Mouse (Mus musculus) neural tube, embryonic 10.5 days (tissue): Measurements from ENCODE around the gene Crat.
"Not testable (repeated sequence)": the region's sequence is repeated elsewhere in the genome, so short reads cannot be mapped to it uniquely, and the experiment has no call there.

Experiments used
- DNase-seq: peaks from one replicate; pipeline ENCODE4 v3.0.0-alpha.2; 2017; ENCODE audit warnings: low spot score; ENCODE audit errors: extremely low spot score

Gene Crat

DNA sequence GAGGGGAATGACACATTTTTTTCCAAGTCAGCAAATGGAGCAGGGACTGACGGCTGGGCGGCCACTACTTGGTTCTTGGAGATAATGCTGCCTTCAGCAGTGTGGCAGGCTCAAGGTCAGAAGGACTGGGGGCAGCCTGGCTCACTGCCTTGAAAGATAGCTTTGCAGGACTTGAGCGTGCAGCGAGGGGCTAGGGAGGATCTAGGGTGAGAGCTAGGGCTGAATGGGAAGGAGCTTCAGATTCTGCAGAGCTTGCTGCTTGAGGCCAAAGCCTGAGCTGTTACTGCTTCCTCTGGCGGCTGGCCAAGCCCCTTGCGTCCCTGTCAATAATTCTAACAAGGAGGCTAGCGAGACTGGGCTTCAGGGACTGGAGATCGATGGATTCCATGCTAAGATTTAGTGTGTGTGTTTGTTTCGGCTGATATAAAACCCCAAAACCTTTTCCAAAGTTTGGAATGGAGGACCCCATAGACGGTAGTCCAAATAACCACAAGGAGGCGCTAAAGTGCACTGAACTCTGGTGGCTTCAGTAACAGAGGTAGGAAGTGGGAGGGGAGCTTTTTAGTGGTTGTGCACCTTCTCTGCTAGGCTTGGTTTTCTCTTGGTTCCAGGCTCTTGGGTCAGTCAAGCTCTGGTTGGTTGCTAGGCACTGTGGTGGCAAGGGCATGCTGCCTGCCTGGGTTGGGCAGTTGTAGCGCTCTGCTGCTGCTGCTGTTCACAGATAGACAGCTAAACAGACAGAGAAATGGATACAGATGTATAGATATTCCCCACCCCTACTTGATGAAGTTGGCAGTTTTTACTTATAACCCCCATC is 25.3 kb upstream of the Crat start:
- peak; percentile 62 for DNase-seq

DNA sequence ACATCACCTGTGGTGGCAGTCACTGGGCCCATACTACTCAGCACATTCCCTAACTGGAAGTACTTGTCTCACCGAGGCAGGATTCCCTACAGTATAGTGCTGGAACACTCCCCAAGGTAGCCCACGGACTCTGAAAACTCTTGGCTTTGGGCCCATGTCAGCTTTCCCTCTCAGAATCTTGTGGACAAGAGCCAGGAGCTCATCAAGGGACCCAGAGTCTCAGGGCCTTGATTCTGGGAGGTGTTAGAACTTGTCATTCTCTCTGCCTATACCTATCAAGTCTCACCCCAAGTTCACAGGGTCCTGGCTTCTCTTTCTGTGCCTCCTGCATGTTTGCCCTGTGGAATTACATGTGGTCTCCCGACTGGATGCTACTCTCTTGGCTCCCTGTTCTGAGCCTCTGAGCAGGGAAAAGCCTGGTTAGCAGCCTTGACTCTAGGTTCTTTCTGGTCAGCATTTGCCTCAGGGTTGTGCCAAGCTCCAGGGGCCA is 24.6 kb upstream of the Crat start:
- DNase-seq = no peak

DNA sequence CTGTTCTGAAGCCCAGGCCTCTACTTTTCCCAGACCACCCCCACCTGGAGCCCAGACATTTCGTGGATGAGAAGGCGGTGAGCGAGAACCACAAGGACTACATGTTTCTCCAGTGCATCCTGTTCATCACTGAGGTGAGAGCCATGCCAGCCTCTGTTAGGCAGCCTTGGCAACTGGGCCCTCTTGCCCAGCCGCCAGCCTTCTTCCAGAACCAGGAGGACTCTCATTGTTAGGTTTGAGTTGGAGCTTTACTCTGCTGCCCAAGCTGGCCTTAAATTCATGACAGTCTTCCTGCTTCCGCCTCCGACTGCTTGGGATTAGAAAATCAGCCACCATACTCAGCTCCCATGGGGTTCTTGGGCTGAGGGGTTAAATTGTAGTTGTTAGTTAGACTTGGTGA is 24.0 kb upstream of the Crat start:
- no peak for DNase-seq

DNA sequence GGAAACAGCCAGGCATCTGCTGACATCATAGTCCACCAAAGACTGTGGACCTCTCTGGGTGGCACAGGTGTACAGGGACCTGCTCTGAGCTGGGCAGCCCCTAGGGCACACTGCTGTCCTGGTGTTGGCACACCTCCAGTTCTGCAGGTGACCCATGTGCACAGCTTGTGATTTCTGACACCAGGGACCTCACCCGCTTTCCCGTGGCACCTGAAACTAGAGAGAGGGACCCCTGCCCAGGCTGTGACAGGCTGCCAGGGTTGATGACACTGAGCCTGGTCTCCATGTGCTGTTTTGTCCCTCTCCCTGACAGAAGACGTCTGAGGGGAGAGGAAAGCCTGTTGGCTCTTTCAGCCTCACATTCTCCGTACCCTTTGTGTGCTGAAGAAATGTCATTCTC is 22.2 kb upstream of the Crat start:
- DNase-seq = no peak

DNA sequence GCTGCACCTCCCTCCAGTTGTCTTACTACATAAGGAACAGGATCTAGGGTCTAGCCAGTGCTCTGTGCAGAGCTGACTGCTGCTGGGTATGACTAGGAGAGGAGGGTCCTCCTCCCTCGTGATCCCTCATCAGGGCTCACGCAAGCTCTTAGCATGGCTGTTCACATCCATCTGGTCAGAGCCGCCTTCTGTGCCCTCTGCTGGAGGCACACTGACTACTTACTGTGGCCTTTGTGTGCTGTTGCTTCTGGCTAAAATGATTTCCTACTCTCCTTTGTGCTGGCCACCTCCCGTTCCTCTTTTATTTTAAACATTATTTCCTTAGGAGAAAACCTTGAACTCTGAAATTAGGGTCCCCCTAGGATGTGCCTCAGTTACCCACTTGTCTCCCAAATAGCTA is 21.2 kb upstream of the Crat start:
- DNase-seq = no peak

DNA sequence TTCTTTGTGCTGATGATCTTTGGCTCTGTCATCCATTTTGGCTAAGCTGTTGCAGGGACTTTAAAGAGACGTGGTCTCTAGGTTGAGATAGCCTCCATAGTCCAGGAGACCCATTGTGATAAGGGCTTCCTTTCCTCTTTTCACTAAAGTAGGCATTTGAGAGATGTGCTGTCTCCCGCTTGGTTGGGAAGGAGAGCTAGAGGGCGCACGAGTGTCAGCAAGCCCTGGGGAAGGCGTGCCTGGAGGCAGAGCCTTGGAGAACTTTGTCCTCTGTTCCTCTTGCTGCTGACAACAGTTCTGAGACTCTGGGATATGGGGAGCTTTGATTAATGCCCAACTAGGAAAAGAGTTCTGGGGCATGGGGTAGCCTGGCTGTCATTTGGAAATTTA is 20.5 kb upstream of the Crat start:
- no peak for DNase-seq

DNA sequence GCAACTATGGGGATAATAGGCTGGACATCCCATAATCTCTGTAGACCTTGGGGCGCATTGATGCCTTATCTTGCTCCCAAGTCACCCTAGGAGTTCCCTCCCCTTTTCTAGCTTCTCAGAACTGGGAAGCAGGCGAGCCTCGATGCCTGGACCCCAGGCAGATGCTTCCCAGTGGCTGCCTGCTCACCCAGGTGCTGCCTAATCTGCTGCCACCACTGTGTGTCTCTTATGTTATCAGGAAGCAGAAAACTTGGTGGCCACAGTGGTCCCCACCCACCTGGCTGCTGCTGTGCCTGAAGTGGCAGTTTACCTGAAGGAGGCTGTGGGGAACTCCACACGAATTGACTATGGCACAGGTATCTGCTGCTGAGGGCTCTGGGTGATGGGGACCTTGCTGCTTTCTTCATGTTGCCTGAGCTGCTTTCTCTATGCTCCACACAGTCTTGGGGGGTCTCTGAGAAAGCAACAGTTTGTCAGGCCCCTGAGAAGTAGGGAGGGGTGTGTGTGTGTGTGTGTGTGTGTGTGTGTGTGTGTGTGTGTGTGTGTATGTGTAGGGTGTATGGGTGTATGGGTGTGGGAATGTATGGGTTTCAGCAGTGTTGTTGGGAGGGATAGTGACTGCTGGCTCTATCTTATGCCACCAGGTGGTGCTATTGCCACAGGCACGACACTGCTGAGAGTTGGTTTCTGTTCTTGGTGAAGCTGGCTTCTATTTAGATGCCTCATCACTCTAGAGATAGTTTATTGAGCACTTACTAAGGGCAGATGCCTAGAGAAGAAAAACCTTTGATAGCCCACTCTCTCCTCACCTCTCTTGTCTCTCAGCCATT is 19.9 kb upstream of the Crat start:
- peak; percentile 69 for DNase-seq

DNA sequence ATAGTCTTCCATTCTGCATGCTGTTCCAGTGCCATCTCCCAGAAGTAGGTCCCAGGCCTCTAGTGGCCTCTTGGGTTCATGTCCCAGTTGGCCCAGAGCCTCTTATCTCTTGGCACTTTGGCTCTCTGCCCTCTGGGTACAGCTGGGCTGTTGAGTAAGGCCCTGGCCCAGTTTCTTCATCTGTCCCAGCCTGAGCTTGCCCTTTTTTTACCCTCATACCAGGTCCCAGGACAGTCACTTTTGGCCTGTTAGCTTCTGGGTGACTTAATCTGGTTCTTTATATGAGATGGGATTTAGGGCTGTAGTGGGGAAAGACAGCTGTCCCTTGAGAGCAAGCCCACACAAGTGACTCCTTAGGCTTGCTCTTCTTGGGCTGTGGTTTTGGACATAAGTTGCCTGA is 13.5 kb upstream of the Crat start:
- no peak for DNase-seq

DNA sequence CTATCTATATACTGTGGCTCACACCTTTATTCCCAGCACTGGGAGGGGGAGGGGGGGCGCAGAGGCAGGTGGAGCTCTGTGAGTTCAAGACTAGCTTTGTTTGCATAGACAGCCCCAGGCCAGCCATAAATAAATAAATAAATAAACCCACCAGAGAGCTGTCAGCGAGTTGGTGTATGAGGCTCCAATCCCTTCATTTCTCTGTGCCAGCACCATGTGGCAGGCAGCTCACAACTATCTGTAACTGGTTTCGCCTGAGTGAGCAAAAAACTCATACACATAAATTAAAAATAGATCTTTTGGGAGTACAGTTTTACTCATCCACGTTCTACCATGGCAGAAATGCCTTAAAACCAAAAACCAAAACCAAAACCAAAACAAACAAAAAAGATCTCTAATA is 5.8 kb upstream of the Crat start:
- no peak for DNase-seq

DNA sequence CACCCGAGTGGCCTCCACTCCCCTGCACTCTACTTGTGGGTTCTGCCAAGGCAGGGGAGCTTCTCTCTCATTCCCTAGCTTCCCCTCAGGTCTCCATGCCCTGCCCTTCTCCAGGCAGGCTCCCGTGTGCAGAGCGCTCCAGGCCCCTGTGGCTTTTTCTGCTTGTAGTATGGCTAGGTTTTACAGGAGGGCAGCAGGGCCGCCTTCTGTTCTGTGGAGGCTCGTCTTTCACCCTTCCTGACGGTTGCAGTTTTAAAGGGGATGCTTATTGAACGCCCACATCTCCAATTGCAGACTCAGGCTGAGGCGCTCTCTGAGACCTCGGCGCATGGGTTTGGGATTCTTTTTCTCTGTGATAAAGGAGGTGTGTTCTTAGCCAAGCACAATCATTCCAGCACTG is 3.5 kb upstream of the Crat start:
- DNase-seq = no peak

DNA sequence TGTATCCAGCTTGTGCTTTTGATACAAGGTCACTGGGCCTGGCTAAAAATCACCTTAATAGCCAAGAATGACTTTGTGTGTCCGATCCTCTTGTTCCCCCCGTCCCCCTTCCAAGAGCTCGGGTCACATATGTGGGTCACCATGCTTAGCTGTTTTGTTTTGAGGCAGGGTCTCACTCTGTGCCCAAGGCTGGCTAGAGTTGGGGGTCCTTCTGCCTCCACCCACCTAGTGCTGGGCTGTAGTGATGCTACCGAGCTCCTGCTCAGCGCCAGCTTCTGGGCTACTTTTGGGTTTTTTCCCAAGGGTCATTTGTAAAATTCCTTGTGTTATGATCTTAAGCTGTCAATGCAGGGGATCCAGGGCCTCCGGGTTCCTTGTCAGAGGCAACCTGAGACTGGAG is 2.6 kb upstream of the Crat start:
- no peak for DNase-seq

DNA sequence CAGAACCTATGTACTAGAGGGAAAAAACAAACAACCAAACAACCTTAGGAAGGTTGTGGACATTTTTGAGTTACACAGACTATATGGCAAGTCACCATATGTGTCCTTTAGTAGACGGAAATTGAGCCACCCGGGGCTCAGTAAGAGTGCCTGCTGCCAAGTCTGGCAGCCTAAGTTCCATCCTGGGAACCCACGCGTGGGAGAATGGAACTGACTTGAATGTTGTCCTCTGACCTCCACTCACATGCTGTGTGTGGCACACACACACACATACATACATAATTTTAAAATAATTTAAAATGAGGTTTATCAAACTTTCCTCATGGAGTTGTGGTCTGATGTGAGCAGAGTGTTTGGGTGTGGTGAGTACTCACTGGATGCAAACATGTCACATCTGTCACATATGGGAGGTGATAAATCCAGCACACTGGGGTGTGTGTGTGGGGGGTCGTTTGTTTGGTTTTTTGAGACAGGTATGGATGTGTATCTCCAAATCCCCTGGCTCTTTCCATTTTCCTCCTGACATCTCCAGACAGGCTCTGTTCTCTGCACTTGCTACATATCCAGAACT is 2.1 kb upstream of the Crat start:
- no peak for DNase-seq

DNA sequence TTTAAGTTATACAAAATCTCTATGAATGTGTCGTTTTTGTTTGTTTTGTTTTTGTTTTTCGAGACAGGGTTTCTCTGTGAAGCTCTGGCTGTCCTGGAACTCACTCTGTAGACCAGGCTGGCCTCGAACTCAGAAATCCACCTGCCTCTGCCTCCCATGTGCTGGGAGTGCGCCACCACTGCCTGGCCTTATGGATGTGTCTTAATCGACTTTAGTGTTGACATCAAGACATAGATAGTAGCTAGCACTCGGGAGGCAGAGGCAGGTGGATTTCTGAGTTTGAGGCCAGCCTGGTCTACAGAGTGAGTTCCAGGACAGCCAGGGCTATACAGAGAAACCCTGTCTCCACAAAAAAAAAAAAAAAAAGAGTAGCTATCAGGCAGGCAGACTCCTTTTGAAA is 1.5 kb upstream of the Crat start:
- DNase-seq = not testable (repeated sequence)

DNA sequence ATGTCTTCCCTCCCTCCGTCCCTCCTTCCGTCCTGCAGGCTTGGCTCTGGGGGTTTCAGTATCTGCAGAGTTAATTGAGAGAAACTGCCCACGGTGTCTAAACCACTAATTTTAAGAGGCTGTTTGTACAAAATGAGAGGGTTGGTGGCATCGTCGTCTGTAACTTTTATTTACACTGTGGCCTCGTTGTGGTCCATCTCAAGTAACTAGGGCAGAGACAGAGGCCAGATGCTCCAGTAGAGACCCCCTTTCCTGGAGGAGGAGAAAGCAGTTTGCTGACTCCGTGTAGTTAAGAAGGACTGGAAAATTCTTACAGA is 994 bp upstream of the Crat start:
- DNase-seq = no peak

DNA sequence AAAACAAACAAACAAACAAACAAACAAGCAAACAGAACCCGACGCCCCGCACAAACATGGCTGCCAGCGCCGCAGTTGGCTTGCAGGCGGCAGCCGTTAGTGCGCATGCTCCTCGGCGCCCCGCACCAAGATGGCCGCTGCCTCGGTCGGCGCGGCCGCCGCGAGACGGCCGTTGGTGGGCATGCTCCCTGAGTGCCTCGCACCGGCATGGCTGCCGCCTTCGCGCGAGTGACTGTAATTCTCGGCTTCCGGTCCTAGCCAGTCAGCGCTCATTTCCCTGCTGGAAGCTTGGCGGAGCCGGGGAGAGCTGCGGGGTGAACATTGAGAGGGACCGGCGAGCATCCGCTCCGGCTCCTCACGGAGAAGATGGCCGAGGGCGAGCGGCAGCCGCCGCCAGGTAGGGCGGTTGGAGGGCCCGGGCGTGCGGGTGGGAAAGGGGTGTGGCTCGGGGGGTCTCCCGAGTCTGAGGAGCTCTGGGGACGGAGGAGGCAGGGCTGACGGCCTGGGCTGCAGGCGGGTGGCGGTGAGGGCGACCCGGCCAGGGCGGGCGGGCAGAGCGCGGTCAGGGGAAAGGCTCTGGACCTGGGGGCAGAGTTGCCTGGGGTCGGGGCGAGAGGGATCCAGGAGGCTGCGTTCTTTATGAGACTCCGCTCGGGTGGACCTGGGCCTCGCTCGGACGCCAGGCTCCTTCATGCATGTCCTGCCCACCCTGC is 479 bp upstream of the Crat start, which contains the start of gene Ptpa:
Gene Ptpa (plus strand): TSS at position 104 of the 713 bp plus-strand sequence.
- peak; percentile 94 for DNase-seq

DNA sequence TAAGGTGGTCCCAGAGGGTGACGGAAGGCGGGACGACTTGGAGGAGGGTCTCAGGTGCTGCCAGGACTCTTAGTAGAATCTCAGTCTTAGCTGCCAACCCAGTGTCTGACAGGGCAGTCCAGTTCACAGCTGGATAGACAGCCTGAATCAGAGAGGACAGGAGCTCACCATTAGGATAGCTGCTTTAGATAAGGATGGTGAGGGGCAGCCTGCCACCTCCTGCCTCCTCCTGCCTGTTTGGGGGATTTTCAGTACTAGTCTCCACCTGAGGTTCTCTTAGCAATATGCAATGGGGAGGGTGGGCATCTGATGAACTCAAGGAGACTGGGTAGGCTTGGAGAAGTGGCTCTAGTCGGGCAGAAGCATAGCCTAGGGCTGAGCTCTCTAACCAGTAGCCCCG is 932 bp downstream of the Crat start:
- no peak for DNase-seq

DNA sequence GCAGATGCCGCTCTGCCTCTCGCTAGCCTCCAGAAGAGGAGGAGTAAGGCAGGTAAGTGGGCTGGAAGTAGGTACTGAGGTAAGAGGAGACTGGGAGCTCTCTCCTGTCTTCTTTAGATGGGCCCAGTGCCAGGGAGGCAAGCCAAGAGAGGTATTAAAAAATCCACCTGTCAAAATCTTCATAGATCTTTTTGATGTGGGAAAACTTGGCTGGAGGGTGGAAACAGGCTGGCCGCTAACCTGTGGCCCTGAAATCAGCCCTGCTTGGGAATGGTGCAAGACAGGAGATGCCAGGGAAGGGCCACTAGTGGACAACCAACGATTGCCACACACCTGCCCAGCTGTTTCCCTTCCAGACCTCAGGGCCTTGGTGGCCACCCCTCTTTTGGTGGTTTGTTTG is 1.5 kb downstream of the Crat start:
- DNase-seq = no peak

DNA sequence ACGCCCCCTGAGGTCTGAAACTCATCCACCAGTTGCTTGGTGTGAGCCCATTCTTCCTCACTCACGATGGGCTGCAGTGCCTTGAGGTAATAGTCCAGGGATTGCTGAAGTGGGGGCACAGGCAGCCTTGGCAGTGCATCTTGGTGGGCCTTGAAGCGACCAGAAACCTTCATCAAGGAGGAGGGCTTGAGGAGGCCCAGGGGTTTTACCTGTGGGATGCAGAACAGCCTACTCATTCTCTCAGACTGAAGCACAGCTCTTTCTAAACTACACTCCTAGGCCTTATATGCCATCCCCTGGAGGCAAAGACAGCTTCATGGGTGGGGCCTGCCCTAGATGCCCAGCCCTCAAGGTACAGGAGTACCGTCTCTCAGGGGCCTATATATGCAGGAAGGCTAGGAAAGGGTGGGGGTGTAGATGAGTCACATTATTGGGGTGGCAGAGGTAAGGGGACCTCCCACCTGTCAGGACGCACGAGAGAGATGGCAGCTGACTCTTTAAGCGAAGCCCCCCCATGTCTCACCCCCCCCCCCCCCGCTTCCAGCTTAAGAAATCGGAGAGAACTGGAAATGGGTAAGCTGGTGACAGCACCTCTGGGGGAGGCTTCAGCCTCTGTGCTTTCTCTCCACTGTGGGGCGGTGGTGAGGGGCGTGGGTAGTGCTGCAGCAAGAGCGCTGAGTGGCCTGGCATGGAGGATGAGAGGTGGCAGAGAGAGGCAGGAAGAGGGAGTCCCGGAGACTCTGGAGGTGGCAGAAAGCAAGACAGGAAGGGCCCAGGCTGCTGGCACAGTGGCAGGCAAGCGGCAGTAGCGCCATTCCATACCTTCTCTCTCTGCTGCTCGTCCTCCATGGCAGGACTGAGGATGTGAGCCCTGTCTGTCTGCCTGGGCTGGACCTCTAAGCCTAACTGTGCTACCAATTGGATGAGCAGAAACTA is 2.3 kb downstream of the Crat start:
- DNase-seq = no peak

DNA sequence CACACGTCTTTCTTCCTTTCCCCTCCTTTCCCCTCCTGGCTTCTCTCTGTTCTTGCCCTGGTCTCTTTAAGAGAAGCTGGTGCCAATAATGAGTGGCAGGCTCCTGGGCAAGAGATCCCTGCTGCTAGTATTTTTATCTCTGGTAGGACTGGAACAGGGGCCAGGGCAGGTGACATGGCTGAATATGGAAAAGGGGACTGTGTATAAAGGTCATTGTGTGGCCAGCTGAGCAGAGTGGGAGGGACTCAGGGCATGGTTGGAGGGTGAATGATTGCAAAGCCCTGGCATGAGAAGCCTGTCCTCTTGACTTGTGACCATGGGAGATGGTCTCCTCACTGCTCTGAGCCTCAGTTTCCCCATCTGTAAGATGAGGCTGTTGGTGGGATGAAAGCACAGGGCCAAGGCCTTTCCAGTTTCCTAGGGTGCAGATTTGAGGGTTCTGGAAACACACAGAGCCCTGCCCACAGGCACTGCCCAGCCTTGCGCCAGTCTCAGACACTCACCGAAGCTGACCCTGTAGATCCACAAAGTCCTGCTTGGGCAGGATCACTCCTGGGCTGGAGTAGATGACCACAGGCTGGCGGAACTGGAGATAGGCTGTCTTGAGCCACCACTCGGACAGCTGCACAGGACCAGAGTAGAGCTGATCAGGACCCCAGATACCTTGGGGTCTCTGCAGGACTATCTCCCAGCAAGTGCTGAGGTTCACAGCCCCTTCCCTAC is 6.0 kb downstream of the Crat start:
- no peak for DNase-seq
